Comparison of ENCODE assay signal across 12 mouse cellular contexts in genomic region chr7:130367222-130368035, GRCm38 (mm10).
DNase-seq lines count a peak whose midpoint lies in the region; ATAC-seq and TF ChIP-seq lines count a peak whose summit lies in the region.
"Had no signal": no experiment of that assay in that cellular context is flagged by ENCODE, and none has a peak within 500 bp of the region (broad histone marks: within the 10 kb centered on the region; RNA-seq: fewer than 3 reads in every experiment).

No protein-coding gene starts in this region.

- WGBS in embryonic facial prominence, embryonic 11.5 days: 13% methylated on average over 12 of the region's 12 CpGs
- 10% methylated on average over 12 of the region's 12 CpGs for WGBS in forebrain, postnatal 0 days
- 3% methylated on average over 12 of the region's 12 CpGs for WGBS in midbrain, embryonic 11.5 days
- 14% methylated on average over 12 of the region's 12 CpGs for WGBS in neural tube, embryonic 14.5 days

- no peak overlapping the region for H3K27ac ChIP-seq in embryonic facial prominence, embryonic 11.5 days (replicated peaks; ENCODE audit: low read depth, low read length)
- no peak overlapping the region for H3K27ac ChIP-seq in forebrain, postnatal 0 days (ENCODE audit: low read depth, low read length)
- H3K27ac ChIP-seq in midbrain, embryonic 11.5 days (ENCODE audit: low read depth, low read length): peak overlapping the region; percentile 72
- no peak overlapping the region for H3K27ac ChIP-seq in neural tube, embryonic 14.5 days (ENCODE audit: low read depth, low read length)

- peaks cover 3% of the 10 kb centered on the region; the same call in 1 of the 2 replicates for H3K9me3 ChIP-seq in embryonic facial prominence, embryonic 11.5 days (replicated peaks; ENCODE audit: control insufficient read depth, low read length)
- H3K9me3 ChIP-seq in forebrain, postnatal 0 days (ENCODE audit: low read length): no peaks in the 10 kb centered on the region
- H3K9me3 ChIP-seq in midbrain, embryonic 11.5 days (ENCODE audit: control insufficient read depth, low read length): peaks cover 8% of the 10 kb centered on the region; the same call in 1 of the 2 replicates
- H3K9me3 ChIP-seq in neural tube, embryonic 14.5 days (ENCODE audit: control insufficient read depth, low read length): no peaks in the 10 kb centered on the region

- H3K9ac ChIP-seq in embryonic facial prominence, embryonic 11.5 days (replicated peaks; ENCODE audit: low read length): no peak overlapping the region
- no peak overlapping the region for H3K9ac ChIP-seq in forebrain, postnatal 0 days
- H3K9ac ChIP-seq in midbrain, embryonic 11.5 days (ENCODE audit: low read length): no peak overlapping the region
- no peak overlapping the region for H3K9ac ChIP-seq in neural tube, embryonic 14.5 days (replicated peaks; ENCODE audit: low read depth, low read length)
- H3K9ac ChIP-seq: lung, embryonic 14.5 days had no signal

- no peaks in the 10 kb centered on the region for H3K36me3 ChIP-seq in embryonic facial prominence, embryonic 11.5 days (replicated peaks; ENCODE audit: control insufficient read depth, insufficient read depth, low read depth, low read length)
- no peaks in the 10 kb centered on the region for H3K36me3 ChIP-seq in forebrain, postnatal 0 days (ENCODE audit: insufficient read depth)
- no peaks in the 10 kb centered on the region for H3K36me3 ChIP-seq in midbrain, embryonic 11.5 days (ENCODE audit: control insufficient read depth, insufficient read depth, low read length)
- H3K36me3 ChIP-seq in neural tube, embryonic 14.5 days (ENCODE audit: control insufficient read depth, insufficient read depth, low read length): no peaks in the 10 kb centered on the region

- H3K4me1 ChIP-seq in embryonic facial prominence, embryonic 11.5 days (ENCODE audit: control insufficient read depth, insufficient read depth, low read length): peaks cover 5% of the 10 kb centered on the region; the same call in 1 of the 2 replicates
- 0 out of 2 replicates have a peak, but pooled peaks cover 11% of the 10 kb centered on the region for H3K4me1 ChIP-seq in forebrain, postnatal 0 days (ENCODE audit: insufficient read depth)
- peaks cover 38% of the 10 kb centered on the region for H3K4me1 ChIP-seq in midbrain, embryonic 11.5 days (ENCODE audit: control insufficient read depth, insufficient read depth, low read length)
- peaks cover 26% of the 10 kb centered on the region for H3K4me1 ChIP-seq in neural tube, embryonic 14.5 days (ENCODE audit: control insufficient read depth, insufficient read depth, low read length)

- no peak overlapping the region for H3K4me3 ChIP-seq in embryonic facial prominence, embryonic 11.5 days (ENCODE audit: low read depth, low read length)
- H3K4me3 ChIP-seq in forebrain, postnatal 0 days (ENCODE audit: low read depth, low read length): no peak overlapping the region
- H3K4me3 ChIP-seq in midbrain, embryonic 11.5 days (ENCODE audit: low read depth, low read length): no peak overlapping the region
- H3K4me3 ChIP-seq in neural tube, embryonic 14.5 days (ENCODE audit: low read depth, low read length): no peak overlapping the region

- H3K27me3 ChIP-seq in embryonic facial prominence, embryonic 11.5 days (ENCODE audit: control insufficient read depth, insufficient read depth, low read length): no peaks in the 10 kb centered on the region
- no peaks in the 10 kb centered on the region; the same call in 1 of the 2 replicates for H3K27me3 ChIP-seq in forebrain, postnatal 0 days (ENCODE audit: insufficient read depth, low read length)
- H3K27me3 ChIP-seq in midbrain, embryonic 11.5 days (ENCODE audit: control insufficient read depth, insufficient read depth, low read length): peaks cover 25% of the 10 kb centered on the region
- no peaks in the 10 kb centered on the region for H3K27me3 ChIP-seq in neural tube, embryonic 14.5 days (ENCODE audit: control insufficient read depth, insufficient read depth, low read length)

- no peak overlapping the region for H3K4me2 ChIP-seq in embryonic facial prominence, embryonic 11.5 days (ENCODE audit: low read depth, low read length)
- H3K4me2 ChIP-seq in forebrain, postnatal 0 days (ENCODE audit: low read depth): no peak overlapping the region
- peak overlapping the region; percentile 37; the same call in 1 of the 2 replicates for H3K4me2 ChIP-seq in midbrain, embryonic 11.5 days
- no peak overlapping the region for H3K4me2 ChIP-seq in neural tube, embryonic 14.5 days (ENCODE audit: low read depth, low read length)
- H3K4me2 ChIP-seq: lung, embryonic 14.5 days had no signal

- no peak for TF ChIP-seq CTCF in forebrain, postnatal 0 days (IDR thresholded peaks at IDR 0.05; ENCODE audit: low read depth)

- peak; percentile 36; the same call in 1 of the 2 replicates for ATAC-seq in embryonic facial prominence, embryonic 11.5 days (replicated peaks; ENCODE audit: insufficient number of reproducible peaks, low FRiP score, low TSS enrichment, low read depth)
- ATAC-seq in forebrain, postnatal 0 days: peak; percentile 43; the same call in 1 of the 2 replicates
- peak; percentile 91 for ATAC-seq in midbrain, embryonic 11.5 days (ENCODE audit: low FRiP score)
- peak; percentile 75 for ATAC-seq in neural tube, embryonic 14.5 days (ENCODE audit: low read depth)
- ATAC-seq in erythroid progenitor cell, adult 5-6 weeks (replicated peaks; ENCODE audit: low FRiP score, poor library complexity, severe bottlenecking): no peak
- ATAC-seq: inflammation-experienced regulatory T-cells, adult 6 months had no signal

- DNase-seq in embryonic facial prominence, embryonic 11.5 days (ENCODE audit: low spot score): peak; percentile 42
- DNase-seq in forebrain, postnatal 0 days: no peak
- DNase-seq in midbrain, embryonic 11.5 days (ENCODE audit: low spot score, missing footprints): no peak
- no peak for DNase-seq in kidney, postnatal 25 days
- DNase-seq in urinary bladder, postnatal 4 days (ENCODE audit: low spot score in 2 of 2): no peak
- DNase-seq: adrenal gland, adult 2 months; cerebellum, postnatal 10 days; kidney, postnatal 36 days; lung, embryonic 14.5 days had no signal
